Mouse (Mus musculus): ENCODE results near the gene Pga5. TPM values are rescaled to one million over a fixed set of nuclear protein-coding genes. Genes with fewer than 3 reads are reported as not detected.

Gene Pga5
- polyA plus RNA-seq, 1 experiment from 2014 or later: not detected

GRCm38 (mm10) chr19:10714682-10715475 lies 37.0 kb upstream of the Pga5 start:
- peak; percentile 69; the same call in 1 of the 2 replicates for ATAC-seq (ENCODE audit: low read depth)
- Histone ChIP-seq H3K4me2 (ENCODE audit: low read depth, low read length) (no peak overlapping the region), H3K27me3 (ENCODE audit: control insufficient read depth, insufficient read depth, low read depth, low read length) (no peaks in the 10 kb centered on the region), H3K4me3 (ENCODE audit: low read length) (no peak overlapping the region), H3K9ac (ENCODE audit: low read length) (no peak overlapping the region), H3K36me3 (ENCODE audit: control insufficient read depth, insufficient read depth, low read length) (peaks cover 26% of the 10 kb centered on the region), H3K4me1 (replicated peaks; ENCODE audit: control insufficient read depth, insufficient read depth, low read length) (peaks cover 8% of the 10 kb centered on the region; the same call in 1 of the 2 replicates), H3K9me3 (ENCODE audit: control insufficient read depth, low read length) (no peaks in the 10 kb centered on the region), H3K27ac (ENCODE audit: low read length) (no peak overlapping the region)
- 33% methylated on average over 4 of the region's 4 CpGs for WGBS

GRCm38 (mm10) chr19:10714168-10714567 lies 36.3 kb upstream of the Pga5 start:
- Histone ChIP-seq H3K27me3 (ENCODE audit: control insufficient read depth, insufficient read depth, low read depth, low read length) (no peaks in the 10 kb centered on the region), H3K9ac (ENCODE audit: low read length) (no peak overlapping the region), H3K36me3 (ENCODE audit: control insufficient read depth, insufficient read depth, low read length) (peaks cover 26% of the 10 kb centered on the region), H3K27ac (ENCODE audit: low read length) (no peak overlapping the region), H3K4me2 (ENCODE audit: low read depth, low read length) (no peak overlapping the region), H3K4me1 (replicated peaks; ENCODE audit: control insufficient read depth, insufficient read depth, low read length) (peaks cover 7% of the 10 kb centered on the region; the same call in 1 of the 2 replicates), H3K4me3 (ENCODE audit: low read length) (no peak overlapping the region), H3K9me3 (ENCODE audit: control insufficient read depth, low read length) (no peaks in the 10 kb centered on the region)
- no peak for ATAC-seq (ENCODE audit: low read depth)
- 82% methylated on average over 6 of the region's 6 CpGs for WGBS

- no peak overlapping the region for H3K4me3 ChIP-seq (ENCODE audit: low read length)
- H3K9ac ChIP-seq (ENCODE audit: low read length): no peak overlapping the region
- no peak overlapping the region for H3K27ac ChIP-seq (ENCODE audit: low read length)
- peaks cover 26% of the 10 kb centered on the region for H3K36me3 ChIP-seq (ENCODE audit: control insufficient read depth, insufficient read depth, low read length)
- H3K4me2 ChIP-seq (ENCODE audit: low read depth, low read length): no peak overlapping the region
- no peak for ATAC-seq (ENCODE audit: low read depth)
- H3K4me1 ChIP-seq (replicated peaks; ENCODE audit: control insufficient read depth, insufficient read depth, low read length): peaks cover 9% of the 10 kb centered on the region; the same call in 1 of the 2 replicates
- no peaks in the 10 kb centered on the region for H3K27me3 ChIP-seq (ENCODE audit: control insufficient read depth, insufficient read depth, low read depth, low read length)
- WGBS: 90% methylated on average over 10 of the region's 10 CpGs
- H3K9me3 ChIP-seq (ENCODE audit: control insufficient read depth, low read length): no peaks in the 10 kb centered on the region
Observed at GRCm38 (mm10) chr19:10713551-10713950, 35.7 kb upstream of the Pga5 start.

GRCm38 (mm10) chr19:10712646-10713045 lies 34.8 kb upstream of the Pga5 start:
- Histone ChIP-seq H3K36me3 (ENCODE audit: control insufficient read depth, insufficient read depth, low read length) (peaks cover 26% of the 10 kb centered on the region), H3K27me3 (ENCODE audit: control insufficient read depth, insufficient read depth, low read depth, low read length) (no peaks in the 10 kb centered on the region), H3K4me3 (ENCODE audit: low read length) (no peak overlapping the region), H3K4me2 (ENCODE audit: low read depth, low read length) (no peak overlapping the region), H3K4me1 (replicated peaks; ENCODE audit: control insufficient read depth, insufficient read depth, low read length) (peaks cover 5% of the 10 kb centered on the region; the same call in 1 of the 2 replicates), H3K9me3 (ENCODE audit: control insufficient read depth, low read length) (no peaks in the 10 kb centered on the region), H3K9ac (ENCODE audit: low read length) (no peak overlapping the region), H3K27ac (ENCODE audit: low read length) (no peak overlapping the region)
- ATAC-seq (ENCODE audit: low read depth): no peak
- WGBS: 90% methylated on average over 12 of the region's 12 CpGs

GRCm38 (mm10) chr19:10712194-10712593 lies 34.3 kb upstream of the Pga5 start:
- Histone ChIP-seq H3K9ac (ENCODE audit: low read length) (no peak overlapping the region), H3K27me3 (ENCODE audit: control insufficient read depth, insufficient read depth, low read depth, low read length) (no peaks in the 10 kb centered on the region), H3K36me3 (ENCODE audit: control insufficient read depth, insufficient read depth, low read length) (peaks cover 27% of the 10 kb centered on the region), H3K27ac (ENCODE audit: low read length) (no peak overlapping the region), H3K9me3 (ENCODE audit: control insufficient read depth, low read length) (no peaks in the 10 kb centered on the region), H3K4me1 (replicated peaks; ENCODE audit: control insufficient read depth, insufficient read depth, low read length) (peaks cover 5% of the 10 kb centered on the region; the same call in 1 of the 2 replicates), H3K4me2 (ENCODE audit: low read depth, low read length) (no peak overlapping the region), H3K4me3 (ENCODE audit: low read length) (no peak overlapping the region)
- no peak for ATAC-seq (ENCODE audit: low read depth)
- WGBS: 89% methylated on average over 7 of the region's 7 CpGs

- no peak overlapping the region for H3K4me3 ChIP-seq (ENCODE audit: low read length)
- H3K9me3 ChIP-seq (ENCODE audit: control insufficient read depth, low read length): no peaks in the 10 kb centered on the region
- no peak for ATAC-seq (ENCODE audit: low read depth)
- H3K4me2 ChIP-seq (ENCODE audit: low read depth, low read length): no peak overlapping the region
- H3K27ac ChIP-seq (ENCODE audit: low read length): no peak overlapping the region
- H3K27me3 ChIP-seq (ENCODE audit: control insufficient read depth, insufficient read depth, low read depth, low read length): no peaks in the 10 kb centered on the region
- H3K9ac ChIP-seq (ENCODE audit: low read length): no peak overlapping the region
- H3K36me3 ChIP-seq (ENCODE audit: control insufficient read depth, insufficient read depth, low read length): peaks cover 29% of the 10 kb centered on the region
- peaks cover 5% of the 10 kb centered on the region; the same call in 1 of the 2 replicates for H3K4me1 ChIP-seq (replicated peaks; ENCODE audit: control insufficient read depth, insufficient read depth, low read length)
- 91% methylated on average over 4 of the region's 4 CpGs for WGBS
Observed at GRCm38 (mm10) chr19:10710751-10711150, 32.9 kb upstream of the Pga5 start.

- 76% methylated on average over 9 of the region's 9 CpGs for WGBS
- Histone ChIP-seq H3K9ac (ENCODE audit: low read length) (no peak overlapping the region), H3K4me1 (replicated peaks; ENCODE audit: control insufficient read depth, insufficient read depth, low read length) (peaks cover 5% of the 10 kb centered on the region; the same call in 1 of the 2 replicates), H3K9me3 (ENCODE audit: control insufficient read depth, low read length) (no peaks in the 10 kb centered on the region), H3K27ac (ENCODE audit: low read length) (no peak overlapping the region), H3K36me3 (ENCODE audit: control insufficient read depth, insufficient read depth, low read length) (peaks cover 29% of the 10 kb centered on the region), H3K4me2 (ENCODE audit: low read depth, low read length) (no peak overlapping the region), H3K27me3 (ENCODE audit: control insufficient read depth, insufficient read depth, low read depth, low read length) (no peaks in the 10 kb centered on the region), H3K4me3 (ENCODE audit: low read length) (no peak overlapping the region)
- ATAC-seq (ENCODE audit: low read depth): peak; percentile 58
Observed at GRCm38 (mm10) chr19:10710088-10710511, 32.2 kb upstream of the Pga5 start.

GRCm38 (mm10) chr19:10709360-10710087 lies 31.7 kb upstream of the Pga5 start:
- peak; percentile 82 for ATAC-seq (ENCODE audit: low read depth)
- H3K36me3 ChIP-seq (ENCODE audit: control insufficient read depth, insufficient read depth, low read length): peaks cover 29% of the 10 kb centered on the region
- no peaks in the 10 kb centered on the region for H3K9me3 ChIP-seq (ENCODE audit: control insufficient read depth, low read length)
- H3K4me1 ChIP-seq (replicated peaks; ENCODE audit: control insufficient read depth, insufficient read depth, low read length): peaks cover 5% of the 10 kb centered on the region; the same call in 1 of the 2 replicates
- H3K27ac ChIP-seq (ENCODE audit: low read length): no peak overlapping the region
- H3K4me3 ChIP-seq (ENCODE audit: low read length): no peak overlapping the region
- no peak overlapping the region for H3K9ac ChIP-seq (ENCODE audit: low read length)
- WGBS: 21% methylated on average over 8 of the region's 8 CpGs
- H3K4me2 ChIP-seq (ENCODE audit: low read depth, low read length): no peak overlapping the region
- no peaks in the 10 kb centered on the region for H3K27me3 ChIP-seq (ENCODE audit: control insufficient read depth, insufficient read depth, low read depth, low read length)

- WGBS: 74% methylated on average over 6 of the region's 6 CpGs
- no peak overlapping the region for H3K27ac ChIP-seq (ENCODE audit: low read length)
- H3K36me3 ChIP-seq (ENCODE audit: control insufficient read depth, insufficient read depth, low read length): peaks cover 29% of the 10 kb centered on the region
- ATAC-seq (ENCODE audit: low read depth): no peak
- no peak overlapping the region for H3K9ac ChIP-seq (ENCODE audit: low read length)
- H3K4me3 ChIP-seq (ENCODE audit: low read length): no peak overlapping the region
- peaks cover 5% of the 10 kb centered on the region; the same call in 1 of the 2 replicates for H3K4me1 ChIP-seq (replicated peaks; ENCODE audit: control insufficient read depth, insufficient read depth, low read length)
- H3K27me3 ChIP-seq (ENCODE audit: control insufficient read depth, insufficient read depth, low read depth, low read length): no peaks in the 10 kb centered on the region
- H3K9me3 ChIP-seq (ENCODE audit: control insufficient read depth, low read length): no peaks in the 10 kb centered on the region
- H3K4me2 ChIP-seq (ENCODE audit: low read depth, low read length): no peak overlapping the region
Observed at GRCm38 (mm10) chr19:10708900-10709299, 31.0 kb upstream of the Pga5 start.

All from lung, embryonic 16.5 days (tissue).